Mouse (Mus musculus): ENCODE data around the gene Atl3.

GRCm38 (mm10) chr19:7561456-7561855 lies 67.6 kb downstream of the Atl3 start:
- TF ChIP-seq CTCF (IDR thresholded peaks at IDR 0.05; ENCODE audit: control insufficient read depth, insufficient read depth, insufficient read length) = no peak
- no peak for TF ChIP-seq MYOG (IDR thresholded peaks at IDR 0.05; ENCODE audit: control insufficient read depth, extremely low read depth, insufficient read length)
- TF ChIP-seq MAX (IDR thresholded peaks at IDR 0.05) = no peak
- no peak for TF ChIP-seq MYOD1 (IDR thresholded peaks at IDR 0.05; ENCODE audit: control insufficient read depth, insufficient read length, low read depth)
- TF ChIP-seq CEBPB (IDR thresholded peaks at IDR 0.05; ENCODE audit: low read depth) = no peak

Data from C2C12 (cell line).